Mouse (Mus musculus) myocyte (in vitro differentiated cells): Measurements from ENCODE around the gene Dscaml1.

Source experiments
- E2F4 ChIP-seq: IDR thresholded peaks from one replicate; pipeline ENCODE4 v1.6.1; 2011; ENCODE audit warnings: mild to moderate bottlenecking, control low read depth, moderate library complexity; ENCODE audit not compliant: insufficient read depth
- POLR2A ChIP-seq: IDR thresholded peaks from one replicate; pipeline ENCODE4 v1.6.1; 2011; ENCODE audit warnings: low read depth, mild to moderate bottlenecking, control low read depth, moderate library complexity; ENCODE audit not compliant: insufficient read length
- REST ChIP-seq: IDR thresholded peaks from one replicate; pipeline ENCODE4 v1.6.1; 2011; ENCODE audit warnings: mild to moderate bottlenecking, control low read depth, moderate library complexity; ENCODE audit not compliant: insufficient read depth, insufficient read length
- TCF12 ChIP-seq: IDR thresholded peaks from one replicate; pipeline ENCODE4 v1.6.1; 2011; ENCODE audit warnings: mild to moderate bottlenecking, control low read depth; ENCODE audit not compliant: poor library complexity, insufficient read depth, severe bottlenecking

- TF ChIP-seq TCF12 (no peak), POLR2A (no peak), REST (no peak), E2F4 (no peak)
Observed at GRCm38 (mm10) chr9:45693424-45694237, 267.2 kb downstream of the Dscaml1 start.
